In genomic region chr5:25261452-25261851, GRCm38 (mm10) we compare ENCODE assay signal across 19 mouse cellular contexts. TPM values are rescaled to one million over a fixed set of nuclear protein-coding genes. Genes with fewer than 3 reads are reported as not detected.
"Had no signal": no experiment of that assay in that cellular context is flagged by ENCODE, and none has a peak within 500 bp of the region (broad histone marks: within the 10 kb centered on the region; RNA-seq: fewer than 3 reads in every experiment).

No protein-coding gene starts in this region.

- DNase-seq: lung, adult 2 months; lung, postnatal 4 days; right cerebral cortex, adult 18-20 months; right cerebral cortex, postnatal 25 days; thymus, postnatal 36 days had no signal

- H3K9ac ChIP-seq: hindbrain, embryonic 13.5 days; limb, embryonic 12.5 days; liver, embryonic 14.5 days; midbrain, embryonic 12.5 days; neural tube, embryonic 15.5 days had no signal

- H3K4me3 ChIP-seq: hindbrain, embryonic 13.5 days; left cerebral cortex, adult 2 months; limb, embryonic 12.5 days; midbrain, embryonic 12.5 days; myocyte; neural tube, embryonic 15.5 days had no signal

- H3K4me2 ChIP-seq: hindbrain, embryonic 13.5 days; limb, embryonic 12.5 days; midbrain, embryonic 12.5 days; neural tube, embryonic 15.5 days had no signal

- H3K9me3 ChIP-seq: hindbrain, embryonic 13.5 days; limb, embryonic 12.5 days; midbrain, embryonic 12.5 days; neural tube, embryonic 15.5 days had no signal

- ATAC-seq: intestine, embryonic 16.5 days; lung, postnatal 0 days had no signal

- H3K27me3 ChIP-seq: hindbrain, embryonic 13.5 days; limb, embryonic 12.5 days; midbrain, embryonic 12.5 days; neural tube, embryonic 15.5 days had no signal

- H3K27ac ChIP-seq: hindbrain, embryonic 13.5 days; left cerebral cortex, adult 2 months; limb, embryonic 12.5 days; liver, embryonic 14.5 days; midbrain, embryonic 12.5 days; neural tube, embryonic 15.5 days had no signal

- H3K4me1 ChIP-seq: hindbrain, embryonic 13.5 days; limb, embryonic 12.5 days; midbrain, embryonic 12.5 days; neural tube, embryonic 15.5 days had no signal

RNA-seq across cellular contexts. Expression of gene E130116L18Rik, which starts 38.5 kb away (rescaled TPM):
- polyA plus RNA-seq: hindbrain, embryonic 13.5 days; intestine, embryonic 16.5 days; large intestine, adult 2 months; limb, embryonic 12.5 days; liver, adult 2 months; liver, embryonic 14.5 days; lung, adult 2 months; midbrain, embryonic 12.5 days; myocyte; neural tube, embryonic 11.5 days; neural tube, embryonic 15.5 days; small intestine, adult 2 months; stomach, embryonic 16.5 days had no signal
